Mouse (Mus musculus) heart, embryonic 14.5 days (tissue): ENCODE results near the gene Rps13. TPM values are rescaled to one million over a fixed set of nuclear protein-coding genes. Genes with fewer than 3 reads are reported as not detected.
A peak's percentile ranks its signal among the peaks of the same experiment; 100 is the strongest.

Experiments used
- ATAC-seq: fragments of 200-750 bp; cut with Nextera tagmentation; 2 replicates; pipeline ENCODE4 v1.8.0; 2017; ENCODE audit warnings: low read depth, moderate TSS enrichment; ENCODE audit not compliant: insufficient number of reproducible peaks, insufficient read depth, low FRiP score
- H3K27ac ChIP-seq, 2 experiments: fragments of 200-500 bp in 1 of 2; fragments of 300-500 bp in 1 of 2; sonication (generic) in 1 of 2; replicated peaks in 1 of 2; 2 replicates each; pipeline ENCODE4 v1.5.1; 2012 to 2014; ENCODE audit warnings: low read depth in 2 of 2, low read length in 2 of 2, control low read depth in 1 of 2, mild to moderate bottlenecking in 1 of 2, mixed read lengths in 1 of 2; ENCODE audit not compliant: control insufficient read depth in 1 of 2, insufficient read depth in 1 of 2
- H3K27me3 ChIP-seq: fragments of 300-500 bp; sonication (generic); 2 replicates; pipeline ENCODE4 v1.6.1; 2014; ENCODE audit warnings: mild to moderate bottlenecking, low read length, control low read depth; ENCODE audit not compliant: control insufficient read depth, insufficient read depth
- H3K36me3 ChIP-seq: fragments of 300-500 bp; sonication (generic); 2 replicates; pipeline ENCODE4 v1.6.1; 2014; ENCODE audit warnings: mild to moderate bottlenecking, control low read depth, low read length, mixed read lengths; ENCODE audit not compliant: control insufficient read depth, insufficient read depth
- H3K4me1 ChIP-seq, 2 experiments: fragments of 200-500 bp in 1 of 2; fragments of 300-500 bp in 1 of 2; sonication (generic) in 1 of 2; 2 replicates each; pipeline ENCODE4 v1.6.1; 2012 to 2014; ENCODE audit warnings: low read length in 2 of 2, control low read depth in 1 of 2, mixed read lengths in 1 of 2; ENCODE audit not compliant: control insufficient read depth in 2 of 2, insufficient read depth in 2 of 2
- H3K4me2 ChIP-seq: fragments of 300-500 bp; sonication (generic); 2 replicates; pipeline ENCODE4 v1.6.1; 2014; ENCODE audit warnings: mild to moderate bottlenecking, low read length
- H3K4me3 ChIP-seq, 2 experiments: fragments of 200-500 bp in 1 of 2; fragments of 300-500 bp in 1 of 2; sonication (generic) in 1 of 2; 2 replicates each; pipeline ENCODE4 v1.5.1; 2012 to 2014; ENCODE audit warnings: low read length in 2 of 2, mild to moderate bottlenecking in 2 of 2, control low read depth in 1 of 2, low read depth in 1 of 2, moderate library complexity in 1 of 2; ENCODE audit not compliant: control insufficient read depth in 1 of 2, insufficient read depth in 1 of 2
- H3K9ac ChIP-seq: fragments of 300-500 bp; sonication (generic); 2 replicates; pipeline ENCODE4 v1.6.1; 2014; ENCODE audit warnings: mild to moderate bottlenecking, low read length
- H3K9me3 ChIP-seq: fragments of 300-500 bp; sonication (generic); 2 replicates; pipeline ENCODE4 v1.6.1; 2016; ENCODE audit warnings: low read length, control low read depth; ENCODE audit not compliant: control insufficient read depth
- WGBS: fragments of 180-500 bp; shearing (Covaris S2); extraction: QIAGEN DNeasy Blood & Tissue Kit; methylation state at CpG from one replicate; pipeline ENCODE4 v1.1.7; 2014; 5-methylcytosine and 5-hydroxymethylcytosine counted together
- polyA plus RNA-seq: library from polyadenylated mRNA; unstranded; fragments of >200 nt; fragmentation: Nextera tagmentation; extraction: Ambion mirVana; gene quantifications from 2 replicates; pipeline ENCODE4 v1.2.1, GENCODE M21; 2014

Rps13 gene
- polyA plus RNA-seq, 1 experiment from 2014 or later = 675 TPM

DNA sequence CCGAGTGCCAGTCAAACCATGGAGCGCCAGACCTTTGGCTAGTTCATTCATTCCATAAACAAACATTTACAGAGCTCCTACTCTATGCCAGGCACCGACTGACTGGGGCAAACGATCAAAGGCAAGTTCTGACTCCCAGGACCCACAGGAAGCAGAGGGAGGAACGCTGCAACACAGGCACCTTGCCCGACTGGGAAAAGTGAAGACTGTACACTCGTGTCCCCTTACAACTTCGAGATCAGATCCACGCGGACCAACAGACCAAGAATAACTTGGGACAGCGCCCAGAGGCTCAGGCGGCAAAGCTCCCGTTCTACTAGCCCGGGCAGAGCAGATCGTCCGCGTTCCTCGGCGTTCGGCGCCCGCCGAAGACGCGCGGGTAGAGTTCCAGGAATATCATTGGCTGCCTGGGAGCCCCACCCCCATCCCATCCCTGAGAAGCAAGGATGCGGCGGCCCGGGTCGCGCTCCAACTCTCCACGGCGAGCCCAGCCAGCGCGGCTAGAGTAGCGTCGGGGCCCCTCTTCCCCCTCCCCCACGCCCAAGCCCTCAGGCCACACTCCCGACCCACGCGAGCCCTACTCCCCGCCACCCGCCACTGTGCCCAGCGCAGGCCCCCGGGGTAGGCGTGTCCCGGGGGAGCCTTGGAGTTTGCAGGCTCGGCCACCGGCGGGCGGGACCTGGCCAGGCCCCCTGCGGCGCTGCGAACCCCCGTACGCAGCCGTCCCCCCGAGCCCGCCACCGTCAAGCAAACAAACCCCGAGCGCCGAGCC is 26.7 kb downstream of the Rps13 start:
- H3K9ac ChIP-seq = peak overlapping the region; percentile 76
- H3K4me3 ChIP-seq = peak overlapping the region; percentile 83 to 84
- peaks cover 14 to 19% of the 10 kb centered on the region in 2 experiments for H3K4me1 ChIP-seq
- H3K4me2 ChIP-seq = peak overlapping the region; percentile 97
- peak; percentile 61 for ATAC-seq
- peak overlapping the region; percentile 11 to 61; a peak in 2 of 4 replicates for H3K27ac ChIP-seq
- 0 out of 2 replicates have a peak, but pooled peaks cover 3% of the 10 kb centered on the region for H3K27me3 ChIP-seq
- H3K9me3 ChIP-seq = no peaks in the 10 kb centered on the region
- H3K36me3 ChIP-seq = no peaks in the 10 kb centered on the region
- under 1% methylated on average over 63 of the region's 63 CpGs for WGBS

DNA sequence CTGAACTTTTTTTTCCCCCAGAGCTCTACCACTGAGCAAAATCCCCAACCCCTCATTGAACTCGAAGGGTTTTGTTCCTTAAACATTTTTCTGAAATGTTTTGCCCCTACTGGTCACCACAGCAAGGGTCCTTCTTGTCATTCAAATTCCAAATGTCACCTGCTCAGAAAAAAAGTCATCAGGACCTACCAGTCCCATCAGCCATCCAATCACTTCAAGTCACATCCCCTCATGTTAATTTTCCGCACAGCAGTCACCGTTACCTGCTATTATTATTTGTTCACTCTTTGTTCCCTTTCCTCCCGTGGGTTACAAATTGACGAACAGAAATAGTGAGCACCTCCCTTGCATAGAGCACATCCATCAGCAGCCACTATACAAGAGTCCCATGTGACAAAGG is 27.4 kb downstream of the Rps13 start:
- no peaks in the 10 kb centered on the region for H3K36me3 ChIP-seq
- no peak for ATAC-seq
- peaks cover 14 to 19% of the 10 kb centered on the region in 2 experiments for H3K4me1 ChIP-seq
- peak overlapping the region; percentile 76; the same call in 1 of the 2 replicates for H3K9ac ChIP-seq
- H3K4me3 ChIP-seq = peak overlapping the region in 1 of 2 experiments; percentile 83; a peak in 2 of 4 replicates
- 27% methylated on average over 5 of the region's 5 CpGs for WGBS
- H3K27ac ChIP-seq = no peak overlapping the region
- H3K4me2 ChIP-seq = peak overlapping the region; percentile 97
- H3K27me3 ChIP-seq = 0 out of 2 replicates have a peak, but pooled peaks cover 3% of the 10 kb centered on the region
- H3K9me3 ChIP-seq = no peaks in the 10 kb centered on the region

DNA sequence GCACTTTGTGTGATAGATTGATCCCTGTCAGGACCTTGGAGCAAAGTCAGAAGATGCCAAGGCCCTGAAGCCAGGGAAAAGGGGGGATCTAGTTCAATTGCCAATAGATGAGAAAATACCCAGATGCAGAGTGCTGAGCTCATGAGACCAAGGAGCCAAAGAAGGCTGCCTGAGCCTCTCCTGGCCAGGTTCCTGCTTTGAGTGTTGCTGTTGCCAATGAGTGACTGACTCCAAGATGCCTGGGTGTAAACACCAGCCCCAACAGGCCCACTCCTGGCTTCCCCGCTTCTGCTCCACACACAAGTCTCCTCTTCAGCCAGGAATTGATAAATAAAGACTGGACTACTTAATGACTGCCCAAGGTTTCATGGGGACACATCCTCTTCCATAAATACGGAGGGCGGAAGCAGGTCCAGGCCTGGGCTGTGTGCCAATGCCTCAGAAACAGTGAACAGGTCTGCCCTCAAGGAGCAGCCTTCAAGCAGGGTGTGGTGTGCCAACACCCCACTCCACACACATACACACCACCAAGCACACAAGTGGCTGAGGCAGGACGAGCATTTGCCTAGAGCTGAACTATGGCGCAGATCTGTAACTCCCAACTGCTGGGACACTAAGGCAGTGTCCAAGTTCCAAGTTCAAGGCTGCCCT is 32.2 kb downstream of the Rps13 start:
- 81% methylated on average over 5 of the region's 5 CpGs for WGBS
- H3K27ac ChIP-seq = no peak overlapping the region
- no peak overlapping the region for H3K4me3 ChIP-seq
- 0 out of 2 replicates have a peak, but pooled peaks cover 3% of the 10 kb centered on the region for H3K27me3 ChIP-seq
- no peak overlapping the region for H3K9ac ChIP-seq
- H3K4me1 ChIP-seq = peaks cover 9 to 12% of the 10 kb centered on the region in 2 experiments
- no peaks in the 10 kb centered on the region for H3K36me3 ChIP-seq
- no peak for ATAC-seq
- H3K9me3 ChIP-seq = no peaks in the 10 kb centered on the region
- H3K4me2 ChIP-seq = no peak overlapping the region

- Histone ChIP-seq H3K9me3 (no peaks in the 10 kb centered on the region), H3K27ac (no peak overlapping the region)
Measured at GRCm38 (mm10) chr7:116301144-116301543, 32.9 kb downstream of the Rps13 start.

DNA sequence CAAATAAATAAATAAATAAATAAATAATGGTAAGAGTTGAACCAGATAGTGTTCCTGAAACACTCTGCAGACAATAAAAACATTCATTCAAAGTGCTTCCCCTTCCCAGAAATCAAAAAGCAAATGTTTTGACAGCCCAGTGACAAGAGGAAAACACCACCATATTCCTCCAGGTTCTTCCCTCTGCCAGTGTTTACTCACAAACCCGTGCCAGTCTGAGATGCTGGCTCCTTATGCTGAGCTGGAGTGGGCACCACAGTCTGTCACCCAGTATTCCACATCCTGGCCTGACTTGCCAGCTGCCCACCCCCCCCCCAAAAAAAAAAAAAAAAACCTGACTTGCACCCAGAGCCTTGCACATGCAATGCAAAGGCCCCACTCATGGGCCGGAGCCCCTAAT is 35.1 kb downstream of the Rps13 start:
- Histone ChIP-seq H3K4me1 (peaks cover 14 to 16% of the 10 kb centered on the region in 2 experiments), H3K27ac (no peak overlapping the region), H3K9ac (no peak overlapping the region), H3K4me2 (no peak overlapping the region), H3K36me3 (no peaks in the 10 kb centered on the region), H3K9me3 (no peaks in the 10 kb centered on the region), H3K27me3 (no peaks in the 10 kb centered on the region), H3K4me3 (no peak overlapping the region)
- 83% methylated on average over 2 of the region's 2 CpGs for WGBS
- no peak for ATAC-seq

More at GRCm38 (mm10) chr7:116301144-116301543, 32.9 kb downstream of the Rps13 start:
- H3K4me3 ChIP-seq = no peak overlapping the region
- 62% methylated on average over 4 of the region's 4 CpGs for WGBS
- H3K9ac ChIP-seq = no peak overlapping the region
- no peak for ATAC-seq
- H3K4me2 ChIP-seq = no peak overlapping the region
- H3K4me1 ChIP-seq = peaks cover 9 to 12% of the 10 kb centered on the region in 2 experiments
- H3K36me3 ChIP-seq = no peaks in the 10 kb centered on the region
- H3K27me3 ChIP-seq = 0 out of 2 replicates have a peak, but pooled peaks cover under 1% of the 10 kb centered on the region

DNA sequence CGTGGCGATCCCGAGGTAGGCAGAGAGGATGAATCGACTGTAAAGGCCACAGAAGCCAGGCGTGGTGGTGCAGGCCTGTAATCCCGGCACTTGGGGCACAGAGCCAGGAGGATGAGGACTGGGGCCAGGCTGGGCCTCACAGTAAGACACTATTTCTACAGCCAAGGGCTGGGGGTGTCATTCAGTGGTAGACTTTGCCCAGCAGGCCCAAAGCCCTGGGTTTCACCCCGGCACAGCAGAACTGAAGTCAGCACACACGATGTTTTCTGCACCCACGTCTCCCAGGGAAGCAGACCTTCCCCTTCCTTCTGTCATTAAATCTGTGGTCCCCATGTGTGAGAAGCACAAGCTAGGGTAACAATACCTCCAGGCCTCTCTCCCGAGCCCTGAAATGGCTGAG is 35.6 kb downstream of the Rps13 start:
- no peak overlapping the region for H3K9ac ChIP-seq
- ATAC-seq = no peak
- H3K9me3 ChIP-seq = no peaks in the 10 kb centered on the region
- H3K27ac ChIP-seq = no peak overlapping the region
- no peak overlapping the region for H3K4me3 ChIP-seq
- H3K36me3 ChIP-seq = no peaks in the 10 kb centered on the region
- H3K27me3 ChIP-seq = no peaks in the 10 kb centered on the region
- H3K4me2 ChIP-seq = no peak overlapping the region
- 68% methylated on average over 10 of the region's 10 CpGs for WGBS
- H3K4me1 ChIP-seq = peaks cover 11 to 14% of the 10 kb centered on the region in 2 experiments

GRCm38 (mm10) chr7:116294961-116295360 is 39.0 kb downstream of the Rps13 start:
- no peaks in the 10 kb centered on the region for H3K9me3 ChIP-seq
- ATAC-seq = no peak
- no peak overlapping the region for H3K27ac ChIP-seq
- no peak overlapping the region for H3K4me3 ChIP-seq
- no peaks in the 10 kb centered on the region for H3K27me3 ChIP-seq
- peaks cover 11 to 14% of the 10 kb centered on the region in 2 experiments for H3K4me1 ChIP-seq
- H3K36me3 ChIP-seq = no peaks in the 10 kb centered on the region
- H3K9ac ChIP-seq = no peak overlapping the region
- H3K4me2 ChIP-seq = no peak overlapping the region
- 46% methylated on average over 3 of the region's 3 CpGs for WGBS
